Mouse (Mus musculus) lung, postnatal 0 days (tissue): ENCODE measurements around the gene Ctnna2.

Source experiments
- CTCF ChIP-seq: IDR thresholded peaks from 2 replicates; pipeline ENCODE4 v1.5.1; 2016; ENCODE audit warnings: antibody characterized with exemption, mild to moderate bottlenecking
- EP300 ChIP-seq: IDR thresholded peaks from 2 replicates; pipeline ENCODE4 v1.6.1; 2016; ENCODE audit warnings: antibody characterized with exemption, mild to moderate bottlenecking, control low read depth

DNA sequence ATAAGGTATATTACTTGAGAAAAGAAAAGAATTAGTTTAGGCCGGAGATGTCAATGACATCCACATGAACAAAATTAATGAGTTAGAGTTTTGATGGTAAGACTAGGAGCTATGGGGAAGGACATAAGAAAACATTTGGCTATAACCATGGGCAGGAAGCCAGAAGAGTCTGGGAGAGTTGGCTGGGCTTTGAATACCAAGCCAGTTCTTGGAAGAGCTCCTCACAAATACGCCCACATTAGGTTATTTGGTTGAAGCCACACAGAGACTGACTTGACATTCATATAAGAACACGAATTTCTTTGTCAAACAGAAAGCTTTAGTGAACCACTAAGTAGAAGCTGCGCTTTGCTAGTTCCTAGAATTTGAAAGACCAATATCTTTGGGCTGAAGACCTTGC, 554.7 kb downstream of the Ctnna2 start:
- TF ChIP-seq CTCF (no peak), EP300 (no peak)
